Mouse (Mus musculus) gastrocnemius, adult 2 months (tissue): ENCODE measurements at regions not wholly inside any gene's neighbourhood (a gene's known extent, or its start where the extent isn't known, plus 50 kb on each side); places are given as distances from the start of the nearest gene placed in this dataset.

Experiments used
- DNase-seq: peaks from one replicate; pipeline ENCODE4 v3.0.0; 2022
- H3K27ac ChIP-seq: fragments of 200-600 bp; 2 replicates; pipeline ENCODE4 v1.8.1; 2022; ENCODE audit warnings: mild to moderate bottlenecking
- H3K4me3 ChIP-seq: fragments of 200-600 bp; 2 replicates; pipeline ENCODE4 v1.8.1; 2022; ENCODE audit warnings: mild to moderate bottlenecking, moderate library complexity
- CTCF ChIP-seq: fragments of 200-600 bp; IDR thresholded peaks from 2 replicates; pipeline ENCODE4 v1.8.1; 2022; ENCODE audit warnings: antibody characterized with exemption, mild to moderate bottlenecking, moderate library complexity
- intact Hi-C: fragments of 180-260 bp; cut with DNase I; formaldehyde crosslinking; loops from one replicate; pipeline ENCODE4 v1.15.1; 2025

DNA sequence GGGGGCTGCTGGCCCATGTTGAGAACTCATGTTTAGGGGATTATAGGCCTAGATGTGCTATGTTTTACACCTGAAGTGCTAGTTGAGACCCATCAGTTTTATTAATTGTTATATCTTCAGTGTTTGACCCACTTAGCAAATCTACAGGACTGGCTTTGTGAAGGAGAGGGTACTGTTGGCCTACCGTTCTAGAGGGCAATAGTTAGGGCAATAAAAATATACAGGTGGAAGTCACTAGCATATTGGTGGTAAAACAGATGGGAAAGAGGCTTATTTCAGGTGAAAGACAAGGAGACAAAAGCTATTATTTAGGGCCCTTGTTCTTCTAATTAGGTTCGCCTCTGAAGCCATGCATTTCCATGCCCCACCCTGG is 55.2 kb upstream of the Ralgps2 start:
- no peak overlapping the region for H3K4me3 ChIP-seq
- TF ChIP-seq CTCF: no peak
- intact Hi-C loops: no loop called here
- no peak overlapping the region for H3K27ac ChIP-seq
- DNase-seq: no peak

DNA sequence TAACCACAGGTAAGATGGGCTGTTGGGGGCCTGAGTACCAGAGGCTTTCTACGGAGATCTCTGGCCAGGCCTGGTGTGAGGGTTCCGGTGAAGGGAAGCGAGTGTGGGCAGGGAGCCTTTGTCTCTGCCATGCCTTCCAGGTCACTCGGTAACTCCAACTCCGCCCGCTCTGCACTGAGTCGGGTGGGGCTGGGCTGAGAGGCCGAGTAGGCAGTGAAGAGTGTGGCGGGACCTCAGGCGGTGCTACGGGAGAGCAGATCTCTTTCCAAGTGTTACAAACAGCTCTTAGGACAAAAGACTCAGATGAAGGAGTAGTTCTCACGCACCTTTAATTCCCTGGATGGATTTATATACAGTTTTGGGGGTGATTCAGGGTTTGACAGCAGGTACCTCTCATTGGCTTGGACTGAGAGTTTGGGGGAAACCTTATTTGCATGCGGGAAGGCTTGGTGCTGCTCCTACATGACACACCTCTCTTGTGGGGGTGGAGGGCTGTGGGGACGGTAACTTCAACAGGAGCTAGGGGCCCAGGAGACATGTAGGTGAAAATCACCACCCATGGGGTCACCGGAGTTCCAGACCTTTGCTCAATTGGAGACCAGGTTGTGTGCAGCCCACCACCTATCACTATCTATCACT is 54.7 kb upstream of the Ralgps2 start:
- DNase-seq: no peak
- Histone ChIP-seq H3K27ac (no peak overlapping the region), H3K4me3 (no peak overlapping the region)
- intact Hi-C loops: no loop called here
- no peak for TF ChIP-seq CTCF

DNA sequence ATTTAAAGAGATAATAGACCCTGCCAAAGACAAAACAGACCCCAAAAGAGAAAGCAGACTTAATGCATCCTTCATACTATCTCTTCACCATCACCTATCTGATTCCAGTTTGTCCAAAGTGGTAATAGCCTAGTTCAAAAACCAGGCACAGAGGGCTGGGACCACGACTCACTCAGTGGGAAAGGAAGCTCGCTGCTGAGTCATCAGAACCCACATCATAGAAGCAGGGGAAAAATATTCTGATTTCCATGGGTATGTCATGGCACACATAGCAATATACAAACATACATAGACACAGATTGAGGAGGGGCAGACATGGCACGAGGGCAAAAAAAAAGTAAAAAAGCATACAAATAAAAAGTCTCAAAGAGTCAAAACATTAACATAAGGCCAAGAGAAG is 53.7 kb upstream of the Ralgps2 start:
- H3K4me3 ChIP-seq: no peak overlapping the region
- no peak overlapping the region for H3K27ac ChIP-seq
- intact Hi-C loops: no loop called here
- no peak for TF ChIP-seq CTCF
- DNase-seq: no peak

DNA sequence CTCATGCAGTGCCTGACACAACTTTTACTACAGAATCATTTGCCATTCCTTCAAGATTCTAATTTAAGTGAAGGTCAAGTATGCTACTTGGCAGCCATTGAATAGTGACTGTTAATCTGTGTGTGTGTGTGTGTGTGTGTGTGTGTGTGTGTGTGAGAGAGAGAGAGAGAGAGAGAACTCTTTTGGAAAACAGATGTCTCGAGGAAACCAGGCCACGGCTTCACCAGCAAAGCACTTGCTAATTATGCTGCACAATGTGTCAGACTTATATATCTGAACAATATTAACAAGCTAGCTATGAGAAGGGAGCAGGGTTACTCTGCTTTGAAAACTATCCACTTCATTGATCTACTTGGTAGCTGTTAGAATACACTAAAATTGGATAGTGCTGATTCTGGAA is 53.1 kb upstream of the Ralgps2 start:
- no peak overlapping the region for H3K4me3 ChIP-seq
- no peak overlapping the region for H3K27ac ChIP-seq
- no peak for DNase-seq
- no peak for TF ChIP-seq CTCF
- intact Hi-C loops: no loop called here

DNA sequence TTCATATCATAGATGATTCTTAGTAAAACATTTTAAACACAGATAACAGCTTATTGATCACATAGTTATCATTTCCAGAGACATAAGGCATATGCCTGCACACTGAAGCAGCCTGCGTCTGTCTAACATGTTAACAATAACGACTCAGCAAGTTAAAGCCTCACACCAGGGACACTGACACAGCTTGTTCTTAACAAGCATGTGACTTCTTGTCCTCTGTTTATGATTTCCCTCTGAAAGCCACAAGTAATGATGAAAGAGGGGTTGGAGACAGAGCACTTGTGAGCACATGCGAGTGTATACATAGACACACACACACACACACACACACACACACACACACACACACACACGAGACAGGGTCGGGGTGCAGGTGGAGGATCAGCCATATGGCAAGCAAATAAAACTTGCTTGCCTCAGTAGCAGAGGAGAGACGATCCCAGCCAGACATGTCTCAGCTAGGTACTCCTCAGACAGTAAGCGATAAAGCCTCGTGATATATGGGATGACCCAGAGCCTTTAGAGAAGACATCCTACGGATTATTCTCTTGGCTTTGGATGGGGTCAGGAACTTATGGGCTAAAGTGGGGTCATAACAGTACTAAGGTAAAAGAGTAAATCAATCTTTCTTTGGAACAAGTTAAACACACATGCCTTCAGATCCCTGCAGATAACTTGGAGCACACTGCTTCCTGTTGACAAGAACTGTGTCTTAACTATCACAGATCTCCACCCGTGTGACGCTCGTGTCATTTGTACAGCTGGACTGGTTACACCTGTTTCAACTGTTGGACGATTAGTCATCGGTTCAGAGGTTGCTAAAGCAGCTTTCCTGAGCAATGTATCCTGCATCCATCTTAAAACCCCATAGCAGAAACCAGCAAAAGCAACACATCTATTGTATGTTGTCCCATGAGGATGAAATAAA is 51.4 kb upstream of the Ralgps2 start:
- no peak overlapping the region for H3K27ac ChIP-seq
- no peak for TF ChIP-seq CTCF
- H3K4me3 ChIP-seq: no peak overlapping the region
- intact Hi-C loops: no loop called here
- DNase-seq: no peak

DNA sequence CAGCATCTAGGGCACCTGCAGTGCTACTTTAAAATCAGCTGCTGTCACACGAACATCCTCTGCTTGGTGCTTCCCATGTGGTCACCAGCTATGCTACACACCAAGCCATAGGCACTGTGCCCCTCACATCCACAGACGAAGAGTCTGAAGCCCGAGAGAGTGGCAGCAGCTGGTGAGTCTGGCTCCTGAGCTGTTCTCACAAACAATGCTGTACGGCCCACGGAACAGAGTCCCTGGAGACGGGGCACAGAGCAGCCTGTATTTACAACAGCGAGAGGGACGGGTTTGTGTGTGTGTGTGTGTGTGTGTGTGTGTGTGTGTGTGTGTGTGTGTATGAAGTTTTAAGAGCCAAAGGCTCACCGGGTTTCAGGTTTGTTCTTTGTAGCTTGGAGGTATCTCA is 50.7 kb upstream of the Ralgps2 start:
- DNase-seq: no peak
- Histone ChIP-seq H3K4me3 (no peak overlapping the region), H3K27ac (no peak overlapping the region)
- no peak for TF ChIP-seq CTCF
- intact Hi-C loops: no loop called here

DNA sequence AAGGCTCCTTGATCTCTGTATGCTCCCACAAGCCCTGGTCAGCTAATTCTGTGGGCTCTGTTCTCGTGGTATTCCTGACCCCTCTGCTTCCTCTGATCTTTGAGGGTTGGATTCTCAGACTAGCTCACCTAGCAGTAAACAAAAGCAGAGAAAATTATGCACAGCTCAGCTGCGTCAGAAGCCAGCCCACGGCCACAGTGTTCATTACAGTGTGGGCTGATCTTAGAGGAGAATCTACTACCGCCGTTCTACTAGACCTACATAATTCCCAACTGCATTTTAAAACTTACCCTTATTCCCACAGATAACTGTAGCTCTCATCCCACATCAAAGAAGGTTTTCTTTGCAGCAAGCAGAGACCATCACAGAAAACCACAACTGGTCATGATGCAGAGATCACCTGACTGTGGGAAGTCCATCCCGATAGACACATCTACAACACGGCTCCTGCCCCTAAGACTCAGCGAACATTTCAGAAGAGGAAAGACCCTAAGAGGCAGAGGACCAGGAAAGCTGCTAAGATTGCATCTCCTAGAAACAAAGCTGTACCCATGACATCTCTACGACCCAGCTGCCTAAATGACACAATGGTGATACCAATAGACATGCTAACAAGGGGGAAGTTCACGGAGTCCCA is 49.8 kb upstream of the Ralgps2 start:
- DNase-seq: no peak
- no peak for TF ChIP-seq CTCF
- intact Hi-C loops: no loop called here
- Histone ChIP-seq H3K4me3 (no peak overlapping the region), H3K27ac (no peak overlapping the region)
